Mouse (Mus musculus) heart, adult 9 months (tissue): ENCODE measurements around the gene Lsm8.

ENCODE experiments used
- DNase-seq, 2 experiments: peaks; one replicate each; pipeline ENCODE4 v3.0.0; 2022; ENCODE audit warnings: low spot score in 2 of 2

Lsm8 gene

GRCm38 (mm10) chr6:18848051-18848701, at the start of gene Lsm8:
Gene Lsm8, plus strand, starts transcription at chr6:18848579.
- peak; percentile 96 to 97 for DNase-seq

GRCm38 (mm10) chr6:18800869-18801511, 47.4 kb upstream of the Lsm8 start:
- DNase-seq: no peak

DNA sequence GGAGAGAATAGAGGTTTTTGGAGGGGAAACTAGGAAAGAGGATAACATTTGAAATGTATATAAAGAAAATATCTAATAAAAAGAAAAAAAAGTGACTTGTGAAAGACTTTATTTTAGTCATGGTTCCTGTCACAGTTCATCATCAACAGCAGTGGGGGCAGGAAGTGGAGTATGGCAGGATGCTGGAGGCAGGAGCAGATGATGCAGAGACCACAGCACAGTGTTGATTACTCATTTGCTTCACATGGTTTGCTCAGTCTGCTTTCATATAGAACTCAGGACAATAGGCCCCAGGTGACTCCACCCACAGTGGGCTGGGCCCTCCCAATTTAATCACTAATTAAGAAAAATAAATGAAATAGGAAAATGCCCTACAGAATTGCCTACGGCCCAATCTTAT, 35.8 kb upstream of the Lsm8 start:
- no peak for DNase-seq

DNA sequence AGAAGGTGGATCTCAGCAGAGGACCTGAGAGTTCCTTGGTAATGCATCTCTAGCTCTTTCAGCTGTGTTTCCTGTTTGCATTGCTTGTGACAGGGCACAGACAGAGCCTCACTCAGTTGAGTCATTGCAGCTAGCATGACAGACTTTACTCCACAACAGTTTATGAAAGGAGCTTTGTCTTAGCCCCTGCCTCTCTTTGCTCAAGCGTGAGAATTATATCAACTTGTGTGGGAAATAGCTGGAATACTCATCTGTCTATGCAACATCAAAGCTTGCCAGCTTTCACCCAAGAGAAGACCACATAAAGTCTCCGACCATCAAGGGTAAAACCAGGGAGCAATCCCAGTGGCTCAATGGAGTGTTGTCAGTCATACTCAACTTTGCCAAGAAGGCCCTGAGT, 32.8 kb upstream of the Lsm8 start:
- DNase-seq: no peak

DNA sequence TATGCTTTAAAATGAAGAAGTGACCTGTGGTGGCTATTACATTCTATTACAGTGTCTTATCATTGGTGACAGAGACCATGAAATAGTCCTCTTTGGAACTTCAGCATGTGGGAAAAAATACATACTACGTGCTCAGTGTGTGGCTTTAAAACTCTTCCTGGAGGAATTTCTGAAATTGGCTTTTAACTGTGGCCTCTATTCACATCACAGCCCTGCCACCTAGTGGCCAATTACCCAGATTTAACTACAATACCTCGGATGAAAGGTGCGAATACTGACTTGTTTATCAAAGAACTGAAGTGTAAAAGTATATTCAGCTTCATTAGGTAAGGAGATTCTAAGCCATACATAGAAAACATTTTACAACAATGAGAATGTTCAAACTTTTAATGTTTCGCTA, 29.0 kb upstream of the Lsm8 start:
- peak; percentile 2 to 13 for DNase-seq

DNA sequence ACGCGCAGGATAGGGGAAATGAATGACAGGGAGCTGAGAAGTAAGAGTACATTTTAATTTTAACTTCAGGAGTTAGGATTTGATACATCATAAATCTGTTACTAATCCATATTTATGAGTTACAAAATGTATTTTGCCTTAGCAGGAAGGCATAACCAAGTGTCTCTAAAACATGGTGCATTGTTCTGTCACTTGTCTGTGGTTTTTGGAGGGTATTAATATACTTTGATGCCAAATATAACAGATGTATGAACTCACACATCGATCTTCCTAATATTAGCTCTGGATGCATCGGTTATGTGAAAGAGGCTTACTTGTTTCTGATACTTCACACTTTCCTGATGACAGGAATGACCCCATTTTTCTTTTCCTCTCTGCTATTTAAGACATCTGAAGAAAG, 28.1 kb upstream of the Lsm8 start:
- no peak for DNase-seq

DNA sequence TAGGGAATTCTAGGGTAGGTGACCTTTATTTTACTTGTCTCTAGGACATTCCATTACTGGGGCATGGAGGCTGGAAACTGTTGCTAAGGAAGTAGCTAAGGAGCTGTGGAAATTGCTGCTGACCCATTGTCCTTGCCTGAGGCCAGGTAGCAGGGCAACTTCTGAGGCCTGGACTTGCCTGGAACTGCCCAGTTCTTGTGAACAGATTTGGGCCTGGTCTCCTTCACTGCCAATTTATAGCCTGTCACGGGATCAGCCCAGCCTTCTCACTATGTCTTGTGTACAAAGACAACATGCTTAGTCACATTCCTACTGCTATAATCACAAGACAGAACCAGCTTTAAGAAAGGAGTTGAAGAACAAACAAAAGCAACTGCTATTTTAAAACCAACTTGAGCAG, 25.6 kb upstream of the Lsm8 start:
- DNase-seq: no peak

DNA sequence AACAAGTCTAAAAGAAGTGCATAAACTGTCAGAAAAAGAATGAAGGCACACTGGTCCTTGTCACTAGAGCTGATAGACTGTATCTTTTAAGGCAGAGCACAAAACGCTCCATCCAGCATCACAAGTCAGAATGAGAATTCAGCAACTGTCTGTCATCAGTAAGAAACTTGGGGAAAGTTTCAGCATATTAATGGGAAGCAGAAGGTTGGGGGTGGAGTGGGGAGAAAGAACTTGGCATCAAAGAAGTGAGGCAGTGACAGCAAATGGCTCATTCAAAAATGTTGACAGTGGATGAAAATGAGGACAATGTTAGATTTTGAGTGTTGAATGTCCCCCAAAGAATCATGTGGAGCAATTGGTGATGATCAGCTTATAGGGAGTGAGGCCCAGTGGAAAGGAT, 15.4 kb upstream of the Lsm8 start:
- no peak for DNase-seq

DNA sequence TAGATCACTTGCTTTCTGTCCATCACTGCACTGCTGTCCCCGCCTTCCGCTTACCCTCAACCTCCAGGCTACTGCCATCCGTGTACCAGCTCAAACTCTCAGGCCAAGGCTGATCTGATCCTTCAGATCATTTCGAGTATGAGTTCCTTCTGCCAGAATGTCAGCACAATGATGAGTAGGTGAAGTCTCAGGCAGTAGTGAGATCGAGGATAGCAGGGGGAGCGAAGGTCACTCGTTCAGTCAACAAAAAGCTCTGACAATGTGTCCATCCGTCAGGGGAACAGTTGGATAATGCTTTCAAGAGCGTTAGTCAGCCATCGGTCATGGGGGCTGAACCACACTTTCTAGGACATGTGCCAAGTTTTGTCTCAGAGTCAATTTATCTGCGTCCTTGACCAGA, 3.9 kb upstream of the Lsm8 start:
- DNase-seq: peak; percentile 2 to 4

GRCm38 (mm10) chr6:18845571-18845970, 2.8 kb upstream of the Lsm8 start:
- peak in 1 of 2 experiments; percentile 4 for DNase-seq

- no peak for DNase-seq
These were observed 303 bp downstream of the Lsm8 start for GRCm38 (mm10) chr6:18848702-18849061.

DNA sequence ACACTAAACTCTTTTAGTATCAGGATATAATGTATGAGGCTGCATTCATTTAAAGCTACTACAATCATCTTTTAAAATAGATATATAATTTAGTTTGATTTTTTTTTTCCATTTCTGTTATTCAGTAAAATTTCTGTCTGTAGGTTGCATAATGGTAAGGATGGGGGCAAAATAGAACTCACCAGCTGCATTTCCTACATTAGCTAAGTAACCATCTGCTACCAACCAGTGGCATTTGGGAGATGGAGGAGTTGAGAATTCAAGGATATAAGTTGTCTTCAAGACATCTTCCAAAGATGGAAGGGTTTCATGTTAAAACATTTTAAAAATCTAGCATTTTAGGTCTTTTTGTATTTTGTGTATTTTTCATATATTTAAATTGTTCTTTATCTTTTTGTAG, 6.9 kb downstream of the Lsm8 start:
- no peak for DNase-seq

- no peak for DNase-seq
These were observed 8.2 kb downstream of the Lsm8 start for GRCm38 (mm10) chr6:18856487-18857078.

DNA sequence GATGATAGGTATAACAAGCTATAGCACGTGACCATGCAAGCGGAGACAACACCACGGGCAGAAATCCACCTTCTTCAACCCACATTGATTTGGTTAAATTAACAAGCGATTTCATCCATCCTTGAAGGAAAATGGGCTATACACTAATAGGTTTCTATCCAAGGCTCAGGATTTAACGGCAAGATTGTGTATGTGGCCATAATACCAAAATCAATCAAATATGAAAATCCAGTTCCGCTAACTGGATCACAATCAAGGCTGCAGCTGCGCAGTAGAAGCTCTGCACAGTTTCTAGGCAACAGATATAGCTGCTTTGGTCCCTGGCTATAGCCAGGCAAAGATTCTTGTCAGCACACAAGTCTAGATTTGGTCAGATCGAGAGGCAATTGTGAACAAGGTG, 17.6 kb downstream of the Lsm8 start, which contains the start of gene Ankrd7:
Ankrd7 (plus strand) TSS at position 301 of the 400 bp plus-strand sequence.
- DNase-seq: no peak

- DNase-seq: no peak
These were observed 40.7 kb downstream of the Lsm8 start for GRCm38 (mm10) chr6:18889030-18889429.

GRCm38 (mm10) chr6:18894142-18894541, 45.8 kb downstream of the Lsm8 start:
- DNase-seq: no peak
